ENCODE assay signal across 14 mouse cellular contexts in the genomic region with DNA sequence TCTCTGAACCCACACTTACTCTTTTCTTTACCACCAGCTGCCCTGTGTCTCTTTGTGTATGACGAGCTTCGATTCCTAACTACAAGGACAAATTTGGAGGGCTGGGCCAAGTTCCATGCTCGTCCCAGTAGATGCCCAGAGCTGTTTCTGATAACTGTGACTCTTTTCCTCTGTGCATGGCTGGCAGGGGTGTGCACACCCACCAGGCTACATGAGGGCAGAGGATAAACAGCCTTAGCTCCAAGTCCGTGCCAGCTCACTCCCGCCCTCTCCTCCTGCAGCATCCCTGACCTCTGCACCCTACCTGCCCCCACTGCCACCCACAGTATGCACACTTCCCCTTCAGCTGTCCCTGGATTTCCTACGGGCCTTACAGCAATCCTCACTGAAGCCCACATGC. TPM values are rescaled to one million over a fixed set of nuclear protein-coding genes. Genes with fewer than 3 reads are reported as not detected.
DNase-seq lines count a peak whose midpoint lies in the region; ATAC-seq and TF ChIP-seq lines count a peak whose summit lies in the region.
"Had no signal": no experiment of that assay in that cellular context is flagged by ENCODE, and none has a peak within 500 bp of the region (broad histone marks: within the 10 kb centered on the region; RNA-seq: fewer than 3 reads in every experiment).

No protein-coding gene starts in this region.

- 0 out of 2 replicates have a peak, but pooled peaks have one; percentile 38 for TF ChIP-seq EP300 in heart, adult 2 months (IDR thresholded peaks at IDR 0.05; ENCODE audit: insufficient read depth, low read depth, low read length)

- 46% methylated on average over 6 of the region's 6 CpGs for WGBS in heart, adult 2 months
- 45% methylated on average over 6 of the region's 6 CpGs for WGBS in heart, embryonic 16.5 days
- 86% methylated on average over 6 of the region's 6 CpGs for WGBS in limb, embryonic 10.5 days
- 72% methylated on average over 6 of the region's 6 CpGs for WGBS in forebrain, postnatal 0 days

- peaks cover 5% of the 10 kb centered on the region; the same call in 1 of the 2 replicates for H3K4me1 ChIP-seq in heart, adult 2 months (ENCODE audit: control insufficient read depth, insufficient read depth, low read length)
- H3K4me1 ChIP-seq in heart, embryonic 16.5 days (ENCODE audit: control insufficient read depth, insufficient read depth, low read length): peaks cover 12% of the 10 kb centered on the region
- H3K4me1 ChIP-seq in limb, embryonic 10.5 days: peaks cover 18% of the 10 kb centered on the region
- no peaks in the 10 kb centered on the region for H3K4me1 ChIP-seq in forebrain, postnatal 0 days (ENCODE audit: insufficient read depth)

- no peaks in the 10 kb centered on the region for H3K27me3 ChIP-seq in heart, adult 2 months (ENCODE audit: control insufficient read depth, insufficient read depth, low read length)
- no peaks in the 10 kb centered on the region for H3K27me3 ChIP-seq in heart, embryonic 16.5 days (ENCODE audit: control insufficient read depth, insufficient read depth, low read length)
- 0 out of 2 replicates have a peak, but pooled peaks cover 11% of the 10 kb centered on the region for H3K27me3 ChIP-seq in limb, embryonic 10.5 days (ENCODE audit: low read depth, poor library complexity, severe bottlenecking)
- no peaks in the 10 kb centered on the region for H3K27me3 ChIP-seq in forebrain, postnatal 0 days (ENCODE audit: insufficient read depth, low read length)

- TF ChIP-seq POLR2A in heart, adult 2 months (IDR thresholded peaks at IDR 0.05; ENCODE audit: insufficient read depth, low read depth, low read length): no peak

- no peaks in the 10 kb centered on the region for H3K9me3 ChIP-seq in heart, embryonic 16.5 days (replicated peaks; ENCODE audit: control insufficient read depth, low read length)
- no peaks in the 10 kb centered on the region for H3K9me3 ChIP-seq in limb, embryonic 10.5 days (replicated peaks)
- H3K9me3 ChIP-seq in forebrain, postnatal 0 days (ENCODE audit: low read length): no peaks in the 10 kb centered on the region
- H3K9me3 ChIP-seq: limb, embryonic 12.5 days; megakaryocyte, embryonic 14.5 days had no signal

- intact Hi-C loops in heart, adult 2 months (cut with DNase I): no loop called here
- intact Hi-C loops in heart, postnatal 25 days (cut with DNase I): no loop called here

- no peak overlapping the region for H3K4me2 ChIP-seq in heart, embryonic 16.5 days (ENCODE audit: low read depth, low read length)
- H3K4me2 ChIP-seq in forebrain, postnatal 0 days (ENCODE audit: low read depth): no peak overlapping the region
- H3K4me2 ChIP-seq: limb, embryonic 12.5 days had no signal

- ATAC-seq in heart, embryonic 16.5 days (replicated peaks; ENCODE audit: extremely low read depth, insufficient read depth, low FRiP score): peak; percentile 69; the same call in 1 of the 2 replicates
- ATAC-seq in forebrain, postnatal 0 days: no peak
- ATAC-seq: forebrain, embryonic 14.5 days; hindbrain, postnatal 0 days had no signal

- H3K4me3 ChIP-seq in heart, adult 2 months: no peak overlapping the region
- no peak overlapping the region for H3K4me3 ChIP-seq in heart, embryonic 16.5 days (ENCODE audit: low read length)
- H3K4me3 ChIP-seq in limb, embryonic 10.5 days: no peak overlapping the region
- H3K4me3 ChIP-seq in forebrain, postnatal 0 days (ENCODE audit: low read depth, low read length): no peak overlapping the region
- H3K4me3 ChIP-seq: limb, embryonic 12.5 days; megakaryocyte, embryonic 14.5 days had no signal

- no peak for TF ChIP-seq CTCF in heart, adult 2 months (IDR thresholded peaks at IDR 0.05)
- no peak for TF ChIP-seq CTCF in forebrain, postnatal 0 days (IDR thresholded peaks at IDR 0.05; ENCODE audit: low read depth)

- DNase-seq in heart, adult 2 months: peak in 1 of 2 experiments; percentile 46
- no peak for DNase-seq in heart, postnatal 25 days (ENCODE audit: low spot score)
- peak; percentile 13 for DNase-seq in adrenal gland, postnatal 25 days
- peak; percentile 48 for DNase-seq in kidney, postnatal 14 days
- no peak for DNase-seq in limb, embryonic 10.5 days (ENCODE audit: low spot score)
- no peak for DNase-seq in forebrain, postnatal 0 days
- DNase-seq: cerebellum, postnatal 10 days; right cerebral cortex, postnatal 25 days; thymus, adult 2 months had no signal

- H3K27ac ChIP-seq in heart, adult 2 months: peak overlapping the region; percentile 73
- H3K27ac ChIP-seq in heart, embryonic 16.5 days (ENCODE audit: low read length): peak overlapping the region; percentile 26; the same call in 1 of the 2 replicates
- H3K27ac ChIP-seq in limb, embryonic 10.5 days: no peak overlapping the region
- H3K27ac ChIP-seq in forebrain, postnatal 0 days (ENCODE audit: low read depth, low read length): no peak overlapping the region
- H3K27ac ChIP-seq: hindbrain, postnatal 0 days; limb, embryonic 12.5 days had no signal

- no peaks in the 10 kb centered on the region; the same call in 1 of the 2 replicates for H3K79me2 ChIP-seq in heart, adult 2 months (replicated peaks; ENCODE audit: control insufficient read depth, insufficient read depth, low read length)

- no peaks in the 10 kb centered on the region for H3K36me3 ChIP-seq in heart, adult 2 months (ENCODE audit: control insufficient read depth, insufficient read depth, low read length)
- H3K36me3 ChIP-seq in heart, embryonic 16.5 days (ENCODE audit: control insufficient read depth, insufficient read depth): no peaks in the 10 kb centered on the region
- no peaks in the 10 kb centered on the region for H3K36me3 ChIP-seq in limb, embryonic 10.5 days
- no peaks in the 10 kb centered on the region for H3K36me3 ChIP-seq in forebrain, postnatal 0 days (ENCODE audit: insufficient read depth)
- H3K36me3 ChIP-seq: limb, embryonic 12.5 days had no signal

- no peak overlapping the region for H3K9ac ChIP-seq in heart, adult 2 months (ENCODE audit: low read depth, low read length)
- 0 out of 2 replicates have a peak overlapping the region, but pooled peaks have one; percentile 0 for H3K9ac ChIP-seq in heart, embryonic 16.5 days (ENCODE audit: low read length)
- no peak overlapping the region for H3K9ac ChIP-seq in forebrain, postnatal 0 days
- H3K9ac ChIP-seq: limb, embryonic 12.5 days had no signal

RNA-seq across cellular contexts. Expression of a gene that starts 41.9 kb away (rescaled TPM):
- 10 to 100 TPM; 16.6 to 18.8 TPM for total RNA-seq in heart, adult 2 months (2021)
- polyA plus RNA-seq in heart, adult 2 months (2012; rRNA removed): 9.1 and 9.7 TPM in 2 replicates
- 10 to 100 TPM; 17.4 to 21.3 TPM for total RNA-seq in heart, postnatal 25 days (2021)
- 11.3 and 14.1 TPM in 2 replicates for total RNA-seq in adrenal gland, postnatal 25 days (2021)
- 19.2 and 21.8 TPM in 2 replicates for polyA plus RNA-seq in heart, embryonic 16.5 days (2015; fragmentation: Nextera tagmentation; extraction: Ambion mirVana)
- polyA plus RNA-seq in limb, embryonic 10.5 days (2016; fragmentation: Nextera tagmentation; extraction: Ambion mirVana): 2.5 and 2.6 TPM in 2 replicates
- 11.4 and 15.3 TPM in 2 replicates for total RNA-seq in forebrain, postnatal 0 days (2014; rRNA removed)
- 4.9 and 8.1 TPM in 2 replicates for polyA plus RNA-seq in forebrain, postnatal 0 days (2015; fragmentation: Nextera tagmentation; extraction: Ambion mirVana)

Comparison
In these comparisons a context has a peak if more than half of its experiments do, and no peak if none do; other contexts are left out.
1. DNase-seq: peak in adrenal gland, postnatal 25 days (single experiment) and kidney, postnatal 14 days (single experiment); none in heart, postnatal 25 days (single experiment), limb, embryonic 10.5 days (single experiment) and forebrain, postnatal 0 days (single experiment).
2. H3K27ac ChIP-seq: peak in heart, adult 2 months (single experiment) and heart, embryonic 16.5 days (single experiment); none in limb, embryonic 10.5 days (single experiment) and forebrain, postnatal 0 days (single experiment).